Mouse (Mus musculus) forelimb bud, embryonic 11.5 days (tissue): Measurements from ENCODE around the gene Hikeshi.
A peak's percentile ranks its signal among the peaks of the same experiment; 100 is the strongest.

Source experiments
- DNase-seq: peaks from one replicate; pipeline ENCODE4 v3.0.0-alpha.2; 2012; ENCODE audit warnings: low read depth, low spot score

Hikeshi gene

GRCm38 (mm10) chr7:89913432-89914158 lies 27.4 kb downstream of the Hikeshi start:
- no peak for DNase-seq

DNA sequence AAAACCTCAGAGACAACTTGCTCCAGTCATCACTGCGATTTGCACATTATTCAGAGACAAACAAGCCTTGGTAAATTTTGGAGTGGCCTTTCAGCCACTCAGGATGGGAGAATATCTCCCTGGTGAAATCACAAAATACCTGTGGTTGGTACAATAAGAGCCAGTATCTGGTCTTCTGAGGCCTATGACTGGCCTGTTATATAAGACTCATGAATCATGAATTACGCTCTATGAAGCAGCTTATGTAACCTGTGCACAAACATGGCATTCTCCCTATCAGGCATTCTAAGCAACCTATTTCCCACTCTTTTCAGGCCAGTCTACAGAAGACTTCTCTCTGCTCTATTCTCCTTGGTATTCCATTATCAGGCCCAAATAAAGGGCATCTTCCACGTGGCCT lies 28.6 kb downstream of the Hikeshi start:
- DNase-seq = no peak

GRCm38 (mm10) chr7:89909711-89910110 lies 31.3 kb downstream of the Hikeshi start:
- DNase-seq = no peak

GRCm38 (mm10) chr7:89908899-89909621 lies 31.9 kb downstream of the Hikeshi start:
- DNase-seq = no peak

DNA sequence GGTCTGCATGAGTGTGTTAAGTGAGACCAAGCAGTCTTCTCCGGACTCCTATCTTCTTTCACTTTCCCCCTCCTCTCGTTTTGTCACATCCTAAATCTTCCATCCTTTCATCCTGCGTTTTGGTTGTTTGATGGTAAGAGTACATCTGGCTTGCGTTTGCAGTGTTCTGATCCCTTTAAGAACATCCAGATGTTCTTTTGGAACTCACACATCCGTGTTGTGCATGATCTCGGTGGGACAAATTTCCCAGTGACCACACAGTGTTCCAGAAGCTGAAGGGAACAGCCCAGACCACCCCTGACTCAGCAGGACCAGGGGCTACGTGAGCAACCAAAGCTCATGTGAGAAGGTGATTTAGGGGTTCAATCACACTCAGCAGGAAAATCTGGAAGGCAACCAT lies 32.6 kb downstream of the Hikeshi start:
- peak; percentile 76 for DNase-seq

GRCm38 (mm10) chr7:89907950-89908349 lies 33.1 kb downstream of the Hikeshi start:
- DNase-seq = peak; percentile 89

GRCm38 (mm10) chr7:89903442-89904343 lies 37.3 kb downstream of the Hikeshi start, which contains the start of gene Ccdc81:
TSS of gene Ccdc81 (minus strand) at chr7:89903629.
- peak; percentile 33 for DNase-seq

GRCm38 (mm10) chr7:89903007-89903406 lies 38.0 kb downstream of the Hikeshi start:
- DNase-seq = no peak

GRCm38 (mm10) chr7:89891856-89892255 lies 49.1 kb downstream of the Hikeshi start:
- peak; percentile 31 for DNase-seq

GRCm38 (mm10) chr7:89891412-89891811 lies 49.6 kb downstream of the Hikeshi start:
- DNase-seq = no peak

DNA sequence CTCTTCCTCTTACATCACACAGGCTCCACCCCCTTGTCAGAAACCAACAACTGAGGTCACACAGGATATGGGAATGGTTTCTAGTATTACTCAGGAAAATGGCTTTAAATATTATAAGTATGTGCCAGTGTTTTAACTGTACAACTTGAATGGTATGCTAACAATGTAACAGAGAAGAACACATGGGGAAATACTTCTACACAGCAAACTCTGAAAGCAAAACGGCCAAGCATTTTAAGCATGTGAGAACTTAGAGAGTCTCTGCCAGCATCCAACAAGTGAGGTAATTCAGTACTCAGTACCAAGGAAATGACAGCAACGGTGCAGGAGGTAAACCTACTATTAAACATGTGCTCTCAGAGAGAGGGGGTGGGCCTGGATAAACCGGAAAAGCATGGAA lies 56.5 kb downstream of the Hikeshi start:
- no peak for DNase-seq

DNA sequence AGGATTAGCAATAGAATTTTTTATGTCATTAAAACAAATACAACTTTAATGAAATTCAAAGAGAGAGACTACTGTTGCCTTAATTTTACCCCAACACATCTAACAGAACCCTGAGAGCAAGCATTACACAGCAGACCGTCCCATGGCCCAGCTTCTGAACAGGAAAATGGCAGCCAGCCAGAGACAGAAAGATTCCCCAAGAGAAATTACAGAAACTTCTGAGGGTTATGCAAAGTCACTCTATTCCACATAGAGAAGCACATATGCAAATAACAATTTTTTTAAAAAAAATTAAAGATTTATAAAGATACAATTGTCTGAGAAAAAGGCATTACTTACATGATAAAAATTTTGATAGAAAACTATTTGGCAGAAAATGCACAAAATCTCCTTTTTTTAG lies 61.3 kb downstream of the Hikeshi start:
- no peak for DNase-seq
